15 mouse cellular contexts compared by ENCODE assay signal in genomic region chr10:96372616-96373346, GRCm38 (mm10).
DNase-seq lines count a peak whose midpoint lies in the region; ATAC-seq and TF ChIP-seq lines count a peak whose summit lies in the region.
"Had no signal": no experiment of that assay in that cellular context is flagged by ENCODE, and none has a peak within 500 bp of the region (broad histone marks: within the 10 kb centered on the region; RNA-seq: fewer than 3 reads in every experiment).

No protein-coding gene starts in this region.

- peaks cover 20% of the 10 kb centered on the region; the same call in 1 of the 2 replicates for H3K4me1 ChIP-seq in kidney, embryonic 16.5 days (ENCODE audit: insufficient read depth, low read length)
- peaks cover 33 to 64% of the 10 kb centered on the region in 2 experiments for H3K4me1 ChIP-seq in CH12.LX (ENCODE audit: control insufficient read depth in 1 of 2, insufficient read depth in 2 of 2)
- peaks cover 8% of the 10 kb centered on the region for H3K4me1 ChIP-seq in limb, embryonic 14.5 days (ENCODE audit: control insufficient read depth, insufficient read depth, low read length)

- H3K79me2 ChIP-seq in CH12.LX (replicated peaks; ENCODE audit: control insufficient read depth, extremely low read depth, insufficient read depth, poor library complexity, severe bottlenecking) = no peaks in the 10 kb centered on the region

- no peak for TF ChIP-seq RAD21 in CH12.LX (IDR thresholded peaks at IDR 0.05; ENCODE audit: low read depth, low read length)

- in situ Hi-C loops in CH12.LX (cut with MboI; ENCODE audit: low pct_ligation_motif_present, low pct_unique_long_range_greater_than_20kb, low sequenced_read_pairs) = loop anchor here (5.0 to 25.0 kb wide), 3 partner anchors 105 to 940 kb away; no protein-coding TSS in a partner anchor

- no peaks in the 10 kb centered on the region for H3K27me3 ChIP-seq in kidney, embryonic 16.5 days (ENCODE audit: insufficient read depth, low read length)
- no peaks in the 10 kb centered on the region for H3K27me3 ChIP-seq in CH12.LX (replicated peaks)
- H3K27me3 ChIP-seq in limb, embryonic 14.5 days (ENCODE audit: control insufficient read depth, insufficient read depth, low read length) = no peaks in the 10 kb centered on the region
- H3K27me3 ChIP-seq: forebrain, embryonic 15.5 days; heart, embryonic 12.5 days; midbrain, embryonic 13.5 days had no signal

- no peak for TF ChIP-seq POLR2A in CH12.LX (IDR thresholded peaks at IDR 0.05; ENCODE audit: low read depth, low read length)
- no peak for TF ChIP-seq POLR2A in limb, embryonic 14.5 days (IDR thresholded peaks at IDR 0.05; ENCODE audit: borderline replicate concordance, extremely low read depth, insufficient read depth, insufficient read length)

- H3K4me3 ChIP-seq in kidney, embryonic 16.5 days (ENCODE audit: low read length) = no peak overlapping the region
- no peak overlapping the region for H3K4me3 ChIP-seq in CH12.LX (replicated peaks in 1 of 3; ENCODE audit: low read depth in 2 of 3, low read length in 2 of 3, poor library complexity in 1 of 3)
- H3K4me3 ChIP-seq in limb, embryonic 14.5 days (replicated peaks; ENCODE audit: low read length) = no peak overlapping the region
- H3K4me3 ChIP-seq: forebrain, embryonic 15.5 days; heart, embryonic 12.5 days; midbrain, embryonic 13.5 days had no signal

- no peak overlapping the region for H3K9ac ChIP-seq in kidney, embryonic 16.5 days (replicated peaks; ENCODE audit: low read length)
- H3K9ac ChIP-seq in CH12.LX (ENCODE audit: insufficient read depth, low read depth) = peak overlapping the region; percentile 79
- H3K9ac ChIP-seq in limb, embryonic 14.5 days (ENCODE audit: low read depth, low read length, severe bottlenecking) = no peak overlapping the region
- H3K9ac ChIP-seq: forebrain, embryonic 15.5 days; heart, embryonic 12.5 days; midbrain, embryonic 13.5 days had no signal

- no peak for TF ChIP-seq CTCF in CH12.LX (conservative IDR thresholded peaks at IDR 0.05 in 1 of 2, IDR thresholded peaks at IDR 0.05 in 1 of 2; ENCODE audit: low read depth in 2 of 2, low read length in 2 of 2)

- H3K36me3 ChIP-seq in kidney, embryonic 16.5 days (ENCODE audit: insufficient read depth, low read length) = no peaks in the 10 kb centered on the region
- no peaks in the 10 kb centered on the region for H3K36me3 ChIP-seq in CH12.LX (replicated peaks in 1 of 2; ENCODE audit: control insufficient read depth in 1 of 2, insufficient read depth in 1 of 2, low read length in 1 of 2)
- H3K36me3 ChIP-seq in limb, embryonic 14.5 days (ENCODE audit: control insufficient read depth, insufficient read depth, low read length) = no peaks in the 10 kb centered on the region
- H3K36me3 ChIP-seq: forebrain, embryonic 15.5 days; heart, embryonic 12.5 days; midbrain, embryonic 13.5 days had no signal

- H3K4me2 ChIP-seq in kidney, embryonic 16.5 days (replicated peaks; ENCODE audit: low read depth, low read length) = no peak overlapping the region
- no peak overlapping the region for H3K4me2 ChIP-seq in CH12.LX (ENCODE audit: insufficient read depth, low read depth, poor library complexity, severe bottlenecking)
- H3K4me2 ChIP-seq in limb, embryonic 14.5 days (replicated peaks; ENCODE audit: low read depth, low read length, severe bottlenecking) = no peak overlapping the region; the same call in 1 of the 2 replicates
- H3K4me2 ChIP-seq: forebrain, embryonic 15.5 days; heart, embryonic 12.5 days; midbrain, embryonic 13.5 days had no signal

- H3K9me3 ChIP-seq in kidney, embryonic 16.5 days (ENCODE audit: low read length) = no peaks in the 10 kb centered on the region
- H3K9me3 ChIP-seq in CH12.LX (replicated peaks; ENCODE audit: low read length) = peaks cover 4% of the 10 kb centered on the region
- no peaks in the 10 kb centered on the region for H3K9me3 ChIP-seq in limb, embryonic 14.5 days (ENCODE audit: control insufficient read depth, low read length)
- H3K9me3 ChIP-seq: forebrain, embryonic 15.5 days; heart, embryonic 12.5 days; midbrain, embryonic 13.5 days had no signal

- TF ChIP-seq EP300 in CH12.LX (IDR thresholded peaks at IDR 0.05; ENCODE audit: low read length) = no peak

- dilution Hi-C loops in CH12.LX (cut with MboI; ENCODE audit: extremely low pct_ligation_motif_present, extremely low pct_unique_long_range_greater_than_20kb, low sequenced_read_pairs) = no loop called here

- 26% methylated on average over 11 of the region's 11 CpGs for WGBS in kidney, embryonic 16.5 days
- 31% methylated on average over 11 of the region's 11 CpGs for WGBS in limb, embryonic 14.5 days

- ATAC-seq in kidney, embryonic 16.5 days (ENCODE audit: low FRiP score, low TSS enrichment) = peak; percentile 64
- ATAC-seq in limb, embryonic 14.5 days (ENCODE audit: low FRiP score, low read depth) = peak; percentile 77
- ATAC-seq: forebrain, embryonic 15.5 days; midbrain, embryonic 13.5 days had no signal

- no peak for DNase-seq in kidney, adult 8-10 months
- DNase-seq in CH12.LX (ENCODE audit: extremely low read depth) = no peak
- DNase-seq in embryo, embryonic 11 days = peak; percentile 48
- peak; percentile 38 for DNase-seq in limb, embryonic 14.5 days (ENCODE audit: low spot score)
- no peak for DNase-seq in right cerebral cortex, postnatal 36 days (ENCODE audit: low spot score in 2 of 2)
- DNase-seq in layer of hippocampus, postnatal 25 days (ENCODE audit: extremely low spot score in 1 of 2, low spot score in 1 of 2) = no peak
- DNase-seq in thymus, postnatal 14 days = no peak
- DNase-seq: adrenal gland, postnatal 14 days; cerebellum, postnatal 25 days; kidney, adult 11 months; lung, adult 2 months had no signal

- peak overlapping the region; percentile 23; the same call in 1 of the 2 replicates for H3K27ac ChIP-seq in kidney, embryonic 16.5 days (ENCODE audit: low read length)
- peak overlapping the region; percentile 100 for H3K27ac ChIP-seq in CH12.LX (ENCODE audit: insufficient read depth, low read depth)
- H3K27ac ChIP-seq in limb, embryonic 14.5 days (replicated peaks; ENCODE audit: low read depth, low read length) = no peak overlapping the region
- H3K27ac ChIP-seq: forebrain, embryonic 15.5 days; midbrain, embryonic 13.5 days had no signal

TF ChIP-seq in CH12.LX, 34 proteins besides CTCF, POLR2A, EP300 and RAD21:
- TF ChIP-seq CHD1 (IDR thresholded peaks at IDR 0.05; ENCODE audit: low read depth, low read length) = 0 out of 2 replicates have a peak, but pooled peaks have one; percentile 18
- TF ChIP-seq CHD2 (IDR thresholded peaks at IDR 0.05; ENCODE audit: low read length) = no peak
TF ChIP-seq in CH12.LX: peak in this region for 1.

Comparison
In these comparisons a context has a peak if more than half of its experiments do, and no peak if none do; other contexts are left out.
1. DNase-seq: peak in embryo, embryonic 11 days (single experiment) and limb, embryonic 14.5 days (single experiment); none in kidney, adult 8-10 months (0 of 2), CH12.LX (single experiment), right cerebral cortex, postnatal 36 days (0 of 2), layer of hippocampus, postnatal 25 days (0 of 2) and thymus, postnatal 14 days (single experiment).